Mouse (Mus musculus) G1E (cell line): ENCODE data around the gene Itga1.

Experiments
- CTCF ChIP-seq: IDR thresholded peaks from 2 replicates; pipeline ENCODE4 v1.5.1; 2012; ENCODE audit warnings: low read depth, low read length, inconsistent platforms, mixed read lengths
- GATA1 ChIP-seq: IDR thresholded peaks from 2 replicates; pipeline ENCODE4 v1.6.1; 2012; ENCODE audit warnings: borderline replicate concordance, low read length, inconsistent platforms, mixed read lengths
- GATA2 ChIP-seq: IDR thresholded peaks from 2 replicates; pipeline ENCODE4 v1.6.1; 2012; ENCODE audit warnings: low read depth, low read length, inconsistent platforms, borderline replicate concordance
- POLR2AphosphoS5 ChIP-seq: IDR thresholded peaks from 2 replicates; pipeline ENCODE4 v1.6.1; 2012; ENCODE audit warnings: low read depth, low read length, inconsistent platforms; ENCODE audit not compliant: insufficient replicate concordance
- TAL1 ChIP-seq: conservative IDR thresholded peaks from 2 replicates; pipeline ENCODE4 v1.6.1; 2012; ENCODE audit warnings: low read depth, low read length, inconsistent platforms, mixed read lengths

DNA sequence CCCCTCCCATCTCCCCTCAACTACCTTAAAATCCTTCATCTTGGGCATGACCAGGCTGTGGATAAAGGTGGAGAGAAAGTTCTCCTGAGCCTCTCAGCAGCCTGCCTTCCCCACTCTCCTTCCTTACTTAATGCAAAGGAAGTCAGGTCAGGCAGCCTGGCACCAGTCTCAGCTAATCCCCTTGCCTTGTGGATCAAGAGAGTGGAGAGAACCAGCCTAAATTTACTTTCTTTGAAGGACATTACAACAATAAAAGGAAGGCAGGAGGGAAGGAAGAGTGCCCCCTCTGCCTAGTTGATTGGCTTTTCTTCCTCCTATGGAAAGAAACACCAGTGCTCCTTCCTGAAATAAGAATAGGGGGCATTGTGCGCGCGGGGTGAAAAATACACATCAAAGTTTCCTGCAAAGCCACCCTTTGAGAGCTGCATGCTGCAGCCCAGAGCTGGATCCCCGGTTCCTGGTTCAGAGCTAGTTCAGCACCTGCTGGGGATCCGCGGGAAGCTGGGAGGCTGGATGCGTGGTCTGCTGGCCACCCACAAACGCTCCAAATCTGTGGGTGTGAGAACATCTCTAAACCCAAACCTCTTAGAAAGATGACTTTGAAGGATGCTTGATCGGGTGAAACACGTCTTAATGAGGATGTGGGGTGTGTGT is 170.6 kb downstream of the Itga1 start:
- TF ChIP-seq CTCF (no peak), GATA1 (no peak), TAL1 (no peak), POLR2AphosphoS5 (no peak), GATA2 (no peak)
